Mouse (Mus musculus): ENCODE measurements around the gene Slpi.

GRCm38 (mm10) chr2:164424406-164424805 is 35.5 kb upstream of the Slpi start:
- TF ChIP-seq MAX (IDR thresholded peaks at IDR 0.05; ENCODE audit: low read depth), result no peak
- no peak for TF ChIP-seq USF1 (IDR thresholded peaks at IDR 0.05; ENCODE audit: low read depth)
- TF ChIP-seq CEBPB (IDR thresholded peaks at IDR 0.05; ENCODE audit: insufficient read depth, poor library complexity, severe bottlenecking), result no peak
- no peak for TF ChIP-seq POLR2AphosphoS2 (IDR thresholded peaks at IDR 0.05; ENCODE audit: insufficient read length, low read depth)
- no peak for TF ChIP-seq POLR2A (IDR thresholded peaks at IDR 0.05; ENCODE audit: insufficient read length, low read depth)
- TF ChIP-seq E2F4 (IDR thresholded peaks at IDR 0.05; ENCODE audit: insufficient read depth), result no peak
- TF ChIP-seq REST (IDR thresholded peaks at IDR 0.05; ENCODE audit: insufficient read depth, insufficient read length), result no peak
- TF ChIP-seq MYOD1 (IDR thresholded peaks at IDR 0.05; ENCODE audit: control insufficient read depth in 1 of 3, insufficient read length in 2 of 3, low read depth in 2 of 3), result no peak
- TF ChIP-seq TCF12 (IDR thresholded peaks at IDR 0.05; ENCODE audit: insufficient read depth, poor library complexity, severe bottlenecking), result no peak
- TF ChIP-seq MYOG (IDR thresholded peaks at IDR 0.05; ENCODE audit: control insufficient read depth in 1 of 3, insufficient read depth in 1 of 3, insufficient read length in 2 of 3, low read depth in 2 of 3), result no peak
- no peak for TF ChIP-seq TCF3 (IDR thresholded peaks at IDR 0.05; ENCODE audit: insufficient read length, low read depth)
- no peak for TF ChIP-seq SRF (IDR thresholded peaks at IDR 0.05; ENCODE audit: control insufficient read depth, insufficient read length, low read depth)
